Mouse (Mus musculus) thymus, postnatal 4 days (tissue): ENCODE measurements around the gene Tpm3-rs7.
"Not testable (repeated sequence)": the region's sequence is repeated elsewhere in the genome, so short reads cannot be mapped to it uniquely, and the experiment has no call there.

ENCODE experiments used
- DNase-seq: peaks from one replicate; pipeline ENCODE4 v3.0.0; 2021

Tpm3-rs7 gene

DNA sequence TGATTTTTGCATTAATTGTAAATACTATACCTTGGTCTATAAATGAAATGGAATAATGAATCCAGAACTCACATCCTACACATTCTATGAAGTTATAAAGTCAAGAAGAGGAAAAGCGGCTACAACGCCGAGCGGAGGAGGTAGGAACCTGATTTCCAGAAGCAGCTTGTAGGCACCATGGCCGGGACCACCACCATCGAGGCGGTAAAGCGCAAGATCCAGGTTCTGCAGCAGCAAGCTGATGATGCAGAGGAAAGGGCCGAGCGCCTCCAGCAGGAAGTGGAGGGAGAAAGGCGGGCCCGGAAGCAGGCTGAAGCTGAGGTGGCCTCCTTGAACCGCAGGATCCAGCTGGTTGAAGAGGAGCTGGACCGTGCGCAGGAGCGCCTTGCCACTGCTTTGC lies at the start of gene Tpm3-rs7:
Gene Tpm3-rs7 (plus strand): TSS at position 110 of the 400 bp plus-strand sequence.
- DNase-seq: not testable (repeated sequence)

DNA sequence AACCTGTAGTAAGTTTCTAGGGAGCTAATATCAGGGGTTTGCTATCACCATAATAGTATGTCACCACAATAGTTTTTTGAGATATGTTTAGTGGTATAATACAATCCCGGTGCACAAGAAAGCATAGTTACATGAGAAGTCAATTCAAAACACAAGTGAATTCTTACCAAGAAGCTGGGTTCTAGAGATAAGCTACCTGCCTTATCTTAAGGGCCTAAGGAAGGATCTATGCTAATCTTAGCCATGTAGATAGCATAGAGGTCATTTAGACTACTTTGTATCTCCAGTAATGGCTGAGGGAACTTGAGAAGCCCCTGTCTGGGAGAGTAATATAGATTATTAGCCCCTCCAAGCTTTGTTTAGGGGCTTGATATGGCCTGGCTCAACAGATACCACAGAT lies 2.6 kb downstream of the Tpm3-rs7 start:
- no peak for DNase-seq

- no peak for DNase-seq
These were observed 49.0 kb downstream of the Tpm3-rs7 start for GRCm38 (mm10) chr14:113363361-113363760.
